Mouse (Mus musculus) olfactory bulb, adult 2 months (tissue): Measurements from ENCODE around the gene Nedd4.

ENCODE experiments used
- CTCF ChIP-seq: fragments of 200-500 bp; IDR thresholded peaks from 2 replicates; pipeline ENCODE4 v1.5.1; 2012; ENCODE audit warnings: low read depth, mild to moderate bottlenecking, low read length, moderate library complexity; ENCODE audit not compliant: insufficient read depth
- POLR2A ChIP-seq: fragments of 200-500 bp; IDR thresholded peaks from 2 replicates; pipeline ENCODE4 v1.6.1; 2012; ENCODE audit warnings: mild to moderate bottlenecking, low read depth, low read length, moderate library complexity; ENCODE audit not compliant: insufficient read depth

DNA sequence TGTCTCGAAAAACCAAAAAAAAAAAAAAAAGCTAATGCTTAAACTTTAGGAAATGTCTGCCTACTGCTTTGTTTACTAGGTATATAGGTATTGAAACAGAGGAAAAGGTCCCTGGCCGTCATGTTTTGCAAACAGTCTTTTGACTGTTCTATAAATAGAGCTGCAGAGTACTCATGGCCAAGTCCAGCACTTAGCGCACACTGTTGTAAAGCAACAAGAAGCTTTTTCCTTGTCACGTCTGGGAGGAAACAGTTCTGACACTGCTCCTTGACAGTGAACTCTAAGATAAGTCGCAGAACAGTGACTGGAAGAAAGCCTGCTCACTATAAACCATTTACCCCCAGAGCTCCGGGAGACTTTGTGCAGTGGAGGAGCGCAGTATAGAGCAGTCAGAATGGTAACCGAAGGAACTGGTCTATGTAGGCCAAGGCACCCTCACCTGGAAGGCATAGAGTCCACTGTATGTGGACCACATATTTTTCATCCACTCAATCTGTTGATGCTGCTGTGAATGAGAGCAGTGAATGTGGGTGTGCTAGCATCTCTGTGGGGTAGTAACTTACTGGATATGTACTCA is 19.6 kb downstream of the Nedd4 start:
- TF ChIP-seq POLR2A (no peak), CTCF (no peak)
